Comparison of ENCODE assay signal across 14 mouse cellular contexts in the genomic region with DNA sequence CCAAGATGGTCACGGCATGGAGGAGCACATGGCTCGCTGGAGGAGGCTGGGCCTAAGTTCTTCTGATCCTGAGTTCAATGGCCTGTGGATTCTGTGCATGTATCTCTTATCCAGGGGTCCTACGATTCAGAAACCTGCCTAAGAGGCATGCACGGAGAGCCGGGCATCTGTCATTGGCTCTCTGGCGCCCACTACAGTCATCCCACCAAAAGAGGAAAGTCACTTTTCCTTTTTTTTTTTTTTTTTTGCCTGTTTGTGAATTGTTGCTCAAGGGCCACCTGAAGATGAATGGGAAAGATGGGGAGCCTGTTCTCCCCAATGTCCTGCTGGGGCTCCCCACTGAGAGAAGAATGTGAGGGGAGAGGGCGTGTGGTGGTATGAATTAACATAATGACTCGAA.
A peak's percentile ranks its signal among the peaks of the same experiment; 100 is the strongest.
DNase-seq lines count a peak whose midpoint lies in the region; ATAC-seq and TF ChIP-seq lines count a peak whose summit lies in the region.
"Had no signal": no experiment of that assay in that cellular context is flagged by ENCODE, and none has a peak within 500 bp of the region (broad histone marks: within the 10 kb centered on the region; RNA-seq: fewer than 3 reads in every experiment).

No protein-coding gene starts in this region.

- no peaks in the 10 kb centered on the region for H3K4me1 ChIP-seq in kidney, postnatal 0 days (replicated peaks; ENCODE audit: insufficient read depth, low read length)
- no peaks in the 10 kb centered on the region for H3K4me1 ChIP-seq in thymus, adult 2 months (replicated peaks; ENCODE audit: control insufficient read depth, insufficient read depth, low read length)
- H3K4me1 ChIP-seq: limb, embryonic 15.5 days had no signal

- no peak for DNase-seq in kidney, postnatal 0 days (ENCODE audit: low spot score)
- no peak for DNase-seq in kidney, postnatal 25 days
- DNase-seq in thymus, adult 2 months = peak; percentile 22
- no peak for DNase-seq in thymus, adult 18-20 months
- no peak for DNase-seq in spleen, postnatal 36 days (ENCODE audit: low spot score in 2 of 2)
- no peak for DNase-seq in natural killer cell, adult 2 months (ENCODE audit: low spot score in 2 of 2)
- DNase-seq: forebrain, postnatal 0 days; gastrocnemius, postnatal 25 days; heart, postnatal 36 days had no signal

- ATAC-seq in kidney, postnatal 0 days (replicated peaks; ENCODE audit: low FRiP score, low read depth) = no peak
- ATAC-seq in common myeloid progenitor, adult 5-6 weeks (replicated peaks; ENCODE audit: low read depth, poor library complexity, severe bottlenecking) = 0 out of 2 replicates have a peak, but pooled peaks have one; percentile 25
- ATAC-seq: forebrain, postnatal 0 days had no signal

- H3K4me2 ChIP-seq in kidney, postnatal 0 days (ENCODE audit: low read length) = no peak overlapping the region
- H3K4me2 ChIP-seq: limb, embryonic 15.5 days; neural tube, embryonic 13.5 days had no signal

- H3K27me3 ChIP-seq in kidney, postnatal 0 days (ENCODE audit: insufficient read depth, low read length) = no peaks in the 10 kb centered on the region
- H3K27me3 ChIP-seq in thymus, adult 2 months (ENCODE audit: control insufficient read depth, insufficient read depth, low read length) = no peaks in the 10 kb centered on the region
- H3K27me3 ChIP-seq: neural tube, embryonic 13.5 days had no signal

- peak; percentile 37; the same call in 1 of the 2 replicates for TF ChIP-seq CTCF in kidney, postnatal 0 days (IDR thresholded peaks at IDR 0.05; ENCODE audit: low read depth)
- TF ChIP-seq CTCF in thymus, adult 2 months (IDR thresholded peaks at IDR 0.05; ENCODE audit: borderline replicate concordance, control insufficient read depth, extremely low read depth, insufficient read depth, low read length, poor library complexity) = no peak

- WGBS in kidney, postnatal 0 days = 63% methylated on average over 8 of the region's 8 CpGs
- WGBS in thymus, adult 2 months = 55% methylated on average over 8 of the region's 8 CpGs

- no peak overlapping the region for H3K4me3 ChIP-seq in kidney, postnatal 0 days (replicated peaks; ENCODE audit: low read depth, low read length)
- H3K4me3 ChIP-seq in thymus, adult 2 months (ENCODE audit: control insufficient read depth, insufficient read depth, low read length) = no peak overlapping the region
- H3K4me3 ChIP-seq: erythroblast, embryonic 14.5 days; heart, embryonic 10.5 days; limb, embryonic 15.5 days; neural tube, embryonic 13.5 days had no signal

- H3K36me3 ChIP-seq in kidney, postnatal 0 days (ENCODE audit: insufficient read depth, low read length) = no peaks in the 10 kb centered on the region
- no peaks in the 10 kb centered on the region for H3K36me3 ChIP-seq in thymus, adult 2 months (ENCODE audit: control insufficient read depth, insufficient read depth, low read length)
- H3K36me3 ChIP-seq: heart, embryonic 10.5 days; limb, embryonic 15.5 days; neural tube, embryonic 13.5 days had no signal

- H3K9ac ChIP-seq in kidney, postnatal 0 days (ENCODE audit: low read depth, low read length) = no peak overlapping the region
- H3K9ac ChIP-seq: forebrain, postnatal 0 days; limb, embryonic 15.5 days; neural tube, embryonic 13.5 days had no signal

- H3K9me3 ChIP-seq in kidney, postnatal 0 days (replicated peaks; ENCODE audit: low read length) = no peaks in the 10 kb centered on the region
- H3K9me3 ChIP-seq: heart, embryonic 10.5 days; limb, embryonic 15.5 days; neural tube, embryonic 13.5 days had no signal

- no peak for TF ChIP-seq POLR2A in thymus, adult 2 months (IDR thresholded peaks at IDR 0.05; ENCODE audit: control insufficient read depth, extremely low read depth, insufficient read depth, low read length, poor library complexity)

- H3K27ac ChIP-seq in kidney, postnatal 0 days = no peak overlapping the region
- no peak overlapping the region for H3K27ac ChIP-seq in thymus, adult 2 months (ENCODE audit: control insufficient read depth, insufficient read depth, low read length)
- H3K27ac ChIP-seq: heart, embryonic 10.5 days; limb, embryonic 15.5 days; neural tube, embryonic 13.5 days had no signal
